Mouse (Mus musculus) neural tube, postnatal 0 days (tissue): ENCODE data around the gene Snrnp40. TPM values are rescaled to one million over a fixed set of nuclear protein-coding genes. Genes with fewer than 3 reads are reported as not detected.

ENCODE experiments used
- polyA plus RNA-seq: library from polyadenylated mRNA; unstranded; fragments of >200 nt; fragmentation: Nextera tagmentation; extraction: Ambion mirVana; gene quantifications from 2 replicates; pipeline ENCODE4 v1.2.1, GENCODE M21; 2015

The Snrnp40 gene
- polyA plus RNA-seq: 68.5 and 72.8 TPM in 2 replicates

DNA sequence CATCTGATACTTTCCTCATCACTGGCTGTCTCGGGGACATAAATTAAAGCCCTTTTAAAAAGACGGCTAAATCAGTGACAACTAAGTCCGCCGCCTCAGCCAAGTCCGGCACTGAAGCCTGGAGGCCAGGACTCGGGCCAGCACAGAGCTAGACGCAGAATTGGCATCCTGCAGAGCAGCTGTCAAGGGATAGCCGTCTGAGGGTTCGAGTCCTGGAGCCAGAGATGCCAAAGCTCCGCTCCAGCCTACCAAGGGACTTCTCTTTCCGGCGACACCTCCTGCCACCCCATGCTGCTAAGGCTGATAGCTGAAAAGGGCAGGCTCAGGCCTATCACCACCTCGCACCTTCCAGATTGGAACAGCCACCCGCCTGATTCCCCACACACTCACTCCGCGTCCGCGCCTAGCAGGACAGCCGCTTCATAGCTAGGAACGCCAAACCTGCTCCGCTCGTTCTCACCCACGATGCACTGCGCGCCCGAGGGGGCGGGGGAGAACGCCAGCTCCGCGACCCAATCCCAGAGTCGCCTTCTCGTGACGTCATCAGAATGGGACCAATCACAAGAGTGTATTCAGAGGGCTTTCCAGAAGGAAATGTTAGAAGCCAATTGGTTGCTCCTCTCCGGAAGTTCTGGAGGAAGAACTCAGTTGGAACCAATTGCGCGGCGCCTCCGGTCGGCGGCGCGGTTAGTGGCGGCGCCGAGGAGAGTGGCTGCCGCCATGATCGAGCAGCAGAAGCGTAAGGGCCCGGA, at the start of gene Snrnp40, which contains the start of gene Zcchc17:
TSS of gene Snrnp40 (plus strand) at position 647 of the 752 bp plus-strand sequence.
TSS of gene Zcchc17 (minus strand) at position 458 of the 752 bp plus-strand sequence.

Other genes with a start within 250 kb of the Snrnp40 start
- gene Hcrtr1, start 220.8 kb upstream of the Snrnp40 start, polyA plus RNA-seq: 14.8 and 18.2 TPM in 2 replicates
- 6.4 and 7.0 TPM in 2 replicates for gene Tinagl1, start 185.0 kb upstream of the Snrnp40 start, polyA plus RNA-seq
- gene Gm853, start 137.7 kb upstream of the Snrnp40 start, polyA plus RNA-seq: not detected in 2 replicates
- 7.1 and 11.2 TPM in 2 replicates for gene Serinc2, start 80.9 kb upstream of the Snrnp40 start, polyA plus RNA-seq
- 395 and 401 TPM in 2 replicates for gene Fabp3, start 51.5 kb upstream of the Snrnp40 start, polyA plus RNA-seq
- 1.7 and 2.2 TPM in 2 replicates for gene Gm10570, start 51.5 kb upstream of the Snrnp40 start, polyA plus RNA-seq
- 102 and 113 TPM in 2 replicates for gene Zcchc17, start 189 bp upstream of the Snrnp40 start, polyA plus RNA-seq
- 7.5 and 8.1 TPM in 2 replicates for gene Nkain1, start 214.0 kb downstream of the Snrnp40 start, polyA plus RNA-seq